Mouse (Mus musculus): Measurements from ENCODE around the gene Ryr3. TPM values are rescaled to one million over a fixed set of nuclear protein-coding genes. Genes with fewer than 3 reads are reported as not detected.

The Ryr3 gene
- polyA plus RNA-seq (2015; fragmentation: Nextera tagmentation; extraction: Ambion mirVana), result 1.1 and 1.2 TPM in 2 replicates

DNA sequence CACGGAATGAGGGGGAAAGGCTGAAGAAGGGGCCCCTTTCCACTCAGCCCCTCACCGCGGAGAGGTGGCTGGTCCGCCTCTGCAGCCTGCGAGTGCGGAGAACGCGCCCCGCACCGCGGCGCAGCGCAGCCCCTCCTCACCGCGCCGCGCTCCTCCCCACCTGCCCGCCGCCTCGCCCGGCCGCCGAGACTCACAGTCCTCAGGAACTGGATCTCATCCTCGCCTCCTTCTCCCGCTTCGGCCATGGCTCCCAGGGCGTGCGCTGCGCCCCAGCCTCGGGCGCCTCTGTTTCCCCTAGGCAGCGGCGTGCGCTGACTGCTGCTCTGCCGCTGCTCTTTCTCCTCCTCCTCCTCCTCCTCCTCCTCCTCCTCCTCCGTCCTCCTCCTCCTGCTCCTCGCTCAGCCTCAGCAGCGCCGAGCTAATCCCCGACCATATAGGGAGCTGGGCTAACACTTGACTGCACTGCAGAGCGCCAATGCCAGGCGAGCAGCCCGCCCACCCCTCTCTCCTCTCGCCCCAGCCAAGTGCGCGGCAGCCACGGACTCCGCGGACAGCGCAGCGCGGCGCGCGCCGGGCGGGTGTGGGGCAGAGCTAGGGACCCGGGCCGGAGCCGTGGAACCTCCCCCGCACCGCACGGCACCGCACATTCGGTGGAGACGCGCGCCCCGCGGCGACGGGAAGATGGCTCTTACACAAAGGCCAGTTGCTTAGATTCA, at the start of gene Ryr3:
Ryr3 (minus strand) TSS at position 351 of the 716 bp plus-strand sequence.
- H3K27ac ChIP-seq (replicated peaks), result no peak within 1 kb of the TSS
- H3K36me3 ChIP-seq, result no peaks in the 10 kb centered on the region
- ATAC-seq (ENCODE audit: insufficient number of reproducible peaks, low FRiP score, low TSS enrichment, low read depth), result peak; percentile 83
- WGBS, result under 1% methylated on average over 54 of the region's 72 CpGs
- H3K9me3 ChIP-seq (replicated peaks), result no peaks in the 10 kb centered on the region
- H3K9ac ChIP-seq, result 0 out of 2 replicates have a peak within 1 kb of the TSS, but pooled peaks have one; percentile 21
- H3K4me2 ChIP-seq (replicated peaks), result peak within 1 kb of the TSS; percentile 90
- H3K4me1 ChIP-seq, result 0 out of 2 replicates have a peak, but pooled peaks cover 9% of the 10 kb centered on the region
- H3K4me3 ChIP-seq (replicated peaks), result peak within 1 kb of the TSS; percentile 52
- peaks cover 50% of the 10 kb centered on the region for H3K27me3 ChIP-seq

DNA sequence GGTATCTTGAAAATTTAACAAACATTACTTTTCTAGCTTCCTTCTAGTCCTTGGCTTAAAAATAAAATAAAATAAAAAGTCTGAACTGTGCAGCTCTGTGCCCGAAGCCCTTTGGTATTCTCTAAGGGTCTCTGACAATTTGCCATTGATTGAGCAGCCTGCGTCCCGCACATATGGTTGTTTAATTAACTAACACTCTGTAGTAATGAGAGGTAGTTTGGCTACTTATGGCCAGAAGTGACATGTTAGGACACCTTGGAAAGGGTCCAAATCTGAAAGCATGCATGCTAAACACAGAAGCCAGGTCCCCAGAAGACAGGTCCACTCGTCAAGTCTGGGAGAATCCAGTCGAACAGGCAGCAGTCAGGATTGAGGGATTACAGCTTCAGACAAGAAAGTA, 22.0 kb upstream of the Ryr3 start:
- Histone ChIP-seq H3K4me1 (no peaks in the 10 kb centered on the region), H3K4me2 (replicated peaks) (no peak overlapping the region), H3K27me3 (no peaks in the 10 kb centered on the region), H3K4me3 (replicated peaks) (no peak overlapping the region), H3K9ac (no peak overlapping the region), H3K9me3 (replicated peaks) (no peaks in the 10 kb centered on the region), H3K36me3 (no peaks in the 10 kb centered on the region), H3K27ac (replicated peaks) (no peak overlapping the region)
- WGBS, result 62% methylated on average over 5 of the region's 5 CpGs
- no peak for ATAC-seq (ENCODE audit: insufficient number of reproducible peaks, low FRiP score, low TSS enrichment, low read depth)

DNA sequence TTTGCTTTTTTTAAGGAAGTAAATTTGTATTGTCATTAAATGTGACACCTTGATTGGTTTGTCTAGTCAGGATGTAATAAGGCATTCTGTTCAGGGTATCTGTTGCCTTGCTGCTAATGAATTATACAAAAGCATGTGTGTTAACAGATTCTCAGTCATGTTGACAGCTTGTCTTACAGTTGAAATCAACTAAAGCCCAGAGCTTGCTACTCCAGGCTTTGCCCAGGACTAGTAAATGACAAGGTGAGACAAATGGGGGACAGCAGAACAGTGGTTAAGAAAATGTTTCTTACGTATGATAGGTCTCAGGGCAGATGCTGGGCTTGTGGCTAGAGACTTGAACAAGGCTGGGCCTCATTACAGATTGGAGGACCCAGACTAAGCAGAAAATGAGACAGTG, 20.1 kb upstream of the Ryr3 start:
- Histone ChIP-seq H3K4me3 (replicated peaks) (no peak overlapping the region), H3K4me2 (replicated peaks) (no peak overlapping the region), H3K36me3 (no peaks in the 10 kb centered on the region), H3K27me3 (peaks cover 3% of the 10 kb centered on the region; the same call in 1 of the 2 replicates), H3K27ac (replicated peaks) (no peak overlapping the region), H3K9ac (no peak overlapping the region), H3K9me3 (replicated peaks) (no peaks in the 10 kb centered on the region), H3K4me1 (no peaks in the 10 kb centered on the region)
- no peak for ATAC-seq (ENCODE audit: insufficient number of reproducible peaks, low FRiP score, low TSS enrichment, low read depth)
- 61% methylated on average over 1 of the region's 1 CpGs for WGBS

DNA sequence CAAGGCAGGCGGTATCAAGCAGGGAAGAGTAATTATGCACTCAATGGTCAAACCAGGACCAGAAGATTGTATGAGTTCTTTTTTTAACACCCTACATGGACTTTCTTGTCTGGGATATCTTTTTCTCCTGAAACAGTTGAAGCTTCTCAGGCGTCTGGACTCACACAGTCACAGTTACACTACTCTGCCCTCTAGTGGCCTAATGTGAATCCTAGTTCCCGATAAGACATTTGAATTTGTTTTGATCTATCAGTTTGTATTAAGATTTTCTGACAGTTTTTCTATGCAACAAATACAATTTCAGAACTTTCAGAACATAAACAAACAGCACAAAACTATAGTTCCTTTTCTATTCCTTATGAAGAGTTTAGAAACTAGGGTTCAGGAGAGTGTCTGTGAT, 17.7 kb upstream of the Ryr3 start:
- Histone ChIP-seq H3K4me2 (replicated peaks) (no peak overlapping the region), H3K4me1 (no peaks in the 10 kb centered on the region), H3K27ac (replicated peaks) (no peak overlapping the region), H3K27me3 (peaks cover 3% of the 10 kb centered on the region; the same call in 1 of the 2 replicates), H3K9me3 (replicated peaks) (no peaks in the 10 kb centered on the region), H3K9ac (no peak overlapping the region), H3K36me3 (no peaks in the 10 kb centered on the region), H3K4me3 (replicated peaks) (no peak overlapping the region)
- no peak for ATAC-seq (ENCODE audit: insufficient number of reproducible peaks, low FRiP score, low TSS enrichment, low read depth)
- 19% methylated on average over 3 of the region's 3 CpGs for WGBS

DNA sequence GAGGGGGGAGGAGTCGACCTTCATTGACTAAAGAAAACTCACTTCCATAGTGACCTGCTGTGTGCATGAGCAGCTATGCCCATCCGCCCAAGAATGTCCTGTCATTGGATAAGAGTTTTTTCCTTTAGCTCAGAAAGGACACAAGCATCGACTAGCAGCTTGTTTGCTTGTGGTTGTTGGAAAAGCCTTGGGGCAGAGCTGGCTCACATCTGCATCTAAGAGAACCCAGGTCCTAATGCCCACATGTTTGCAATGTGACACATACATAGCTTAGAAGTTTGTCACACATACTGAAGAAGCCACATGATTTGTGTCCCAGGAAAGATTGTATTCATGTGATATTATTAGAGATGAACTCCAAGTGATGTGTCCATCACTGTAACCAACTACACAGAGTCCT, 16.5 kb upstream of the Ryr3 start:
- 37% methylated on average over 3 of the region's 3 CpGs for WGBS
- no peak for ATAC-seq (ENCODE audit: insufficient number of reproducible peaks, low FRiP score, low TSS enrichment, low read depth)

DNA sequence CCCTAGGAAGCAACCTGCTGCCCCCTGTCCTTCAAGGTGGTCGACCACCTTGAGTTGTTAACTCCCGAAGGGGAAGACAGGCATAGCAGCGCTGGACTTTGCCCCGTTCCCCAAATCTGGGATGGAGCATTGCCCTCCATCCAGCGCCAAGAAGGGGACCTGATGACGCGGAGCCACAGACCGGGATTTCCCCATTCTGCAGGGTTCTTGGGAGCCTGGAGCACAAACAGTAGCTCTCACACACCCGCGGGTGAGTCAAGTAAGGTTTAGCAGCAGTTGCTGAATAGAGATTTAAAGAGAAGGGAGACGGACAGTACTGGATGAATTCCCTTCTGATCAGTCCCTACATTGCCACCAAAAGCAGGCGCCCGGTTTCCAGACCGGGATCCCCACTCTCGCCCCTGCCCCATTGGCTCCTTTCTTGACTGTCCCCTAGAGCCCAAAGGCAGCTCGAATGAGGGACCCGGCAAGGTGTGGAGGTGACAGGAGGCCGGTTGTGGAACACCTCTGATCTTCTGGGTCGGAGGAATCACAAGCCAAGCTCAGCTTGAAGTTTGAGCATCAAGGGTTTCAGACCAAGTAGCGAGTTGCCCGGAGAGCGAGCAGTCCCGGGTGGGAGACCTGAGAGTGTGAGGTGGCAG, 671 bp downstream of the Ryr3 start:
- ATAC-seq (ENCODE audit: insufficient number of reproducible peaks, low FRiP score, low TSS enrichment, low read depth), result no peak
- Histone ChIP-seq H3K36me3 (no peaks in the 10 kb centered on the region), H3K4me2 (replicated peaks) (peak overlapping the region; percentile 90), H3K27me3 (peaks cover 54% of the 10 kb centered on the region), H3K27ac (replicated peaks) (no peak overlapping the region), H3K4me1 (0 out of 2 replicates have a peak, but pooled peaks cover 9% of the 10 kb centered on the region), H3K4me3 (replicated peaks) (peak overlapping the region; percentile 52), H3K9ac (0 out of 2 replicates have a peak overlapping the region, but pooled peaks have one; percentile 21), H3K9me3 (replicated peaks) (no peaks in the 10 kb centered on the region)
- 4% methylated on average over 23 of the region's 23 CpGs for WGBS

More for the DNA sequence above, 16.5 kb upstream of the Ryr3 start:
- no peaks in the 10 kb centered on the region for H3K9me3 ChIP-seq (replicated peaks)
- no peak overlapping the region for H3K4me3 ChIP-seq (replicated peaks)
- peaks cover 3% of the 10 kb centered on the region; the same call in 1 of the 2 replicates for H3K27me3 ChIP-seq
- no peak overlapping the region for H3K9ac ChIP-seq
- H3K36me3 ChIP-seq, result no peaks in the 10 kb centered on the region
- no peak overlapping the region for H3K4me2 ChIP-seq (replicated peaks)
- no peak overlapping the region for H3K27ac ChIP-seq (replicated peaks)
- no peaks in the 10 kb centered on the region for H3K4me1 ChIP-seq

DNA sequence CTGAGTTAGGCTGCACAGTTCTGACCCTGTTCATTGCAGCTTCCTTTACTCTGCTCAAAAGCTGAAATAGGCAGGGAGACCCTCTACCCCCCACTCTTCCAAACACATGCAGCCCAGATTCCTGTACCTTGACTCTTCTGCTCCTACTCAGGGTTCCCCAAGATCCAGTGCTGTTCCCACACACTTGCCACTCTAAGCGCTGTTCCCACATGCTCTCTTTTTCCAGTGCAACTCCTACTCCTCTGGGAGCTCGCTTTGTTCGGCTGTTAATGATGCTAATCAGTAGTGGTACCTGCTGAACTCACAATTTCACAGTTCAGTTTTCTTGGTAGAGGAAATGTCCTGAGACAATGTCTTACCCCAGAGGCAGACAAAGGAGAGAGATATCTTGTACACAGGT, 6.9 kb downstream of the Ryr3 start:
- no peak overlapping the region for H3K4me3 ChIP-seq (replicated peaks)
- 76% methylated on average over 3 of the region's 3 CpGs for whole genome bisulfite sequencing
- H3K9ac ChIP-seq, result no peak overlapping the region
- H3K4me1 ChIP-seq, result no peaks in the 10 kb centered on the region
- no peaks in the 10 kb centered on the region for H3K36me3 ChIP-seq
- H3K27me3 ChIP-seq, result peaks cover 24% of the 10 kb centered on the region
- no peak for ATAC-seq (ENCODE audit: insufficient number of reproducible peaks, low FRiP score, low TSS enrichment, low read depth)
- H3K9me3 ChIP-seq (replicated peaks), result no peaks in the 10 kb centered on the region
- H3K4me2 ChIP-seq (replicated peaks), result no peak overlapping the region
- H3K27ac ChIP-seq (replicated peaks), result no peak overlapping the region

DNA sequence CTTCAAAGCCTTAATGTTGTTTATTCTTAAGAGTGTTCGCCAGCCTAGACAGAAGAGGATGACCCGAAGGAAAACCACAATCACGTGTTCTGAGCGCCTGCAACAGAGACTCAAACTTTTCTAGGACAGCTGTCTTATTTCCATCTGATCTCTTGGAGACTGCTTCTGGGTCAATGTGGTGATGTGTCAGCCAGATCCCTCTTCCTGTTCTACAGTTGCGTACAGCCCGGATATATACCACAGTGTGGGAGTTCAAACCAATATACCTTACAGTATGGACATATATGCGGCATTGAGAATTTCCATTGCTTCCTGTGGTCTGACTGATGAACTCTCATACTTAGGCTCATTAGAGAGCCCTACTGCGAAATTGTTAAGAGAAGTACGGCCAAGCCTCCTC, 7.6 kb downstream of the Ryr3 start:
- WGBS, result 83% methylated on average over 9 of the region's 9 CpGs
- no peak overlapping the region for H3K9ac ChIP-seq
- no peak overlapping the region for H3K4me3 ChIP-seq (replicated peaks)
- H3K9me3 ChIP-seq (replicated peaks), result no peaks in the 10 kb centered on the region
- peaks cover 20% of the 10 kb centered on the region for H3K27me3 ChIP-seq
- no peaks in the 10 kb centered on the region for H3K4me1 ChIP-seq
- ATAC-seq (ENCODE audit: insufficient number of reproducible peaks, low FRiP score, low TSS enrichment, low read depth), result no peak
- no peaks in the 10 kb centered on the region for H3K36me3 ChIP-seq
- no peak overlapping the region for H3K4me2 ChIP-seq (replicated peaks)
- H3K27ac ChIP-seq (replicated peaks), result no peak overlapping the region

DNA sequence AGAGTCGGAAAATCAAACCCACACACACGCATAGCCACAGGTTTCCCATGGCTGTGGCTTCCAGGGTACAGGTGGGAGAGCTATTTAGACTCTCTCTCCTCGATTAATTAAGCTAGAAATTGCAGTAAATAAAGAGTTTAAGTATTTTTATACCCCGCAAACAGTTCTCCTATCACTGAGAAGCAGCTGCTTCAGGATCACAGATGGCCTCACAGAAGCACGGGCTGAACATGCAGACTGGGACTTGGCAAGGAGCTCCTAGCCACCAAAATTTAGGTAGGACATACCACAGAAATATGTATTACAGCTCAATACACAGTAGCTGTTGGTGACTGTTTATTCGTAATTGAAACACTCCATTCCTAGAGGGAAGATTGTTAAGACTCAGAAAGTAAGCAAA, 14.0 kb downstream of the Ryr3 start:
- 71% methylated on average over 6 of the region's 6 CpGs for WGBS
- Histone ChIP-seq H3K4me1 (no peaks in the 10 kb centered on the region), H3K4me3 (replicated peaks) (no peak overlapping the region), H3K4me2 (replicated peaks) (no peak overlapping the region), H3K9ac (no peak overlapping the region), H3K27ac (replicated peaks) (no peak overlapping the region), H3K27me3 (no peaks in the 10 kb centered on the region), H3K36me3 (no peaks in the 10 kb centered on the region), H3K9me3 (replicated peaks) (no peaks in the 10 kb centered on the region)
- ATAC-seq (ENCODE audit: insufficient number of reproducible peaks, low FRiP score, low TSS enrichment, low read depth), result no peak

DNA sequence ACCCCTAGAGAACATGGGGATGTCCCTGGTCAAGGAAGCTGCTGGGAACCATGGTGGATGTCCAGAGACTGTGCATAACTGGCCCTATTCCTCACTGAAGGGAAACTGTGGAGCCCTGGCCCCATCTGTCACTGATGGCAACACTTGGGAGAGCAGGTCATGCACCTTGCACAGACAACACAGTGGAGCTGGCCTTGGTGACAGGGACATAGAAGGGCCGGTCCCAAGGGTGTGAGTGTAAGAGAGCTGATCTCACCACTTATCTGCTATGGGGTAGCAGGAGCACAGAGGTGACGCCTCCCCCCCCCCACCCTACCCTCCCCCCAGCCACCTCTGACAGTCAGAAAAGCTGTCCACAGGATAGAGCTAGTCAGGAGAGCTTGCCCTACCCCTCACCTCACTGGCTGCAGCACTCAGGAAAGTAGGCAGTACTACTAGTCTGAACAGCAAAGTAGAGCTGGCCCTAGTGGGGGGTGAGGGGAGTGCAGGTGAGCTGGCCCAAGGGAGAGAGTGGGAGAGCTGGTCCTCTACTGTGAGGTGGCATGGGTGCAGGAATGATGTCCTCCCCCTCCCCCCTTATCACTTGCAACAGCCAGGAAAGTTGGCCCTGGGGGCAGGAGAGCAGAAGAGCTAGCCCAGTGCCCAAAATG, 17.7 kb downstream of the Ryr3 start:
- no peak overlapping the region for H3K9ac ChIP-seq
- H3K9me3 ChIP-seq (replicated peaks), result no peaks in the 10 kb centered on the region
- no peaks in the 10 kb centered on the region for H3K27me3 ChIP-seq
- H3K4me1 ChIP-seq, result no peaks in the 10 kb centered on the region
- H3K27ac ChIP-seq (replicated peaks), result no peak overlapping the region
- 88% methylated on average over 2 of the region's 2 CpGs for WGBS
- no peak overlapping the region for H3K4me3 ChIP-seq (replicated peaks)
- no peaks in the 10 kb centered on the region for H3K36me3 ChIP-seq
- H3K4me2 ChIP-seq (replicated peaks), result no peak overlapping the region
- ATAC-seq (ENCODE audit: insufficient number of reproducible peaks, low FRiP score, low TSS enrichment, low read depth), result 0 out of 2 replicates have a peak, but pooled peaks have one; percentile 47

DNA sequence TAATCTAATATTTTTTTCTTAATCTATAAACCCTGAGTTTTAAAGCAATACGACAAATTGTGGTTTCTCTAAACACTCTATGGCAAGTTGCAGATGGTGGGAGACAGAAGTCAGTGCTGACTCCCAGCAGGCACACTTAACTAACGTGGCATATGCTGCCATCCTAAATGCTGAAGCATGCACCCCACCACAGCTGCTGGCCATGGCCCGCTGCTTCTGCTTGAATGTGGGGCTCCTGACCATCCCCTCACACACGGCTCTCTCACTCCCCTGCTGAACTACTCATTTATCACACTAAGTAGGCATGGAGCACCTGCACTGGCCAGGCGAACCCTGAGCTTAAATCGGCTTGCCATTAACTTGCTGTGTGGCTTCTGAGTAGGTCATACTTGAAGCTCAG, 29.7 kb downstream of the Ryr3 start:
- H3K4me1 ChIP-seq, result no peaks in the 10 kb centered on the region
- no peak overlapping the region for H3K4me2 ChIP-seq (replicated peaks)
- H3K4me3 ChIP-seq (replicated peaks), result no peak overlapping the region
- no peaks in the 10 kb centered on the region for H3K36me3 ChIP-seq
- WGBS, result 76% methylated on average over 6 of the region's 6 CpGs
- no peaks in the 10 kb centered on the region for H3K27me3 ChIP-seq
- ATAC-seq (ENCODE audit: insufficient number of reproducible peaks, low FRiP score, low TSS enrichment, low read depth), result no peak
- H3K27ac ChIP-seq (replicated peaks), result no peak overlapping the region
- no peaks in the 10 kb centered on the region for H3K9me3 ChIP-seq (replicated peaks)
- no peak overlapping the region for H3K9ac ChIP-seq

All from embryonic facial prominence, embryonic 15.5 days (tissue).